Mouse (Mus musculus) heart, embryonic 15.5 days (tissue): ENCODE results near the gene Ppp1r9a. TPM values are rescaled to one million over a fixed set of nuclear protein-coding genes. Genes with fewer than 3 reads are reported as not detected.

Experiments used
- ATAC-seq: fragments of 200-750 bp; cut with Nextera tagmentation; replicated peaks from 2 replicates; pipeline ENCODE4 v1.8.0; 2017; ENCODE audit warnings: low read depth, moderate TSS enrichment; ENCODE audit not compliant: insufficient number of reproducible peaks, insufficient read depth, low FRiP score
- H3K27ac ChIP-seq: fragments of 300-500 bp; sonication (generic); 2 replicates; pipeline ENCODE4 v1.5.1; 2015; ENCODE audit warnings: mild to moderate bottlenecking, inconsistent platforms
- H3K27me3 ChIP-seq: fragments of 300-500 bp; sonication (generic); 2 replicates; pipeline ENCODE4 v1.6.1; 2015; ENCODE audit warnings: inconsistent platforms
- H3K36me3 ChIP-seq: fragments of 300-500 bp; sonication (generic); 2 replicates; pipeline ENCODE4 v1.6.1; 2015; ENCODE audit warnings: mild to moderate bottlenecking, inconsistent platforms
- H3K4me1 ChIP-seq: fragments of 300-500 bp; sonication (generic); replicated peaks from 2 replicates; pipeline ENCODE4 v1.6.1; 2015; ENCODE audit warnings: inconsistent platforms
- H3K4me2 ChIP-seq: fragments of 300-500 bp; sonication (generic); 2 replicates; pipeline ENCODE4 v1.6.1; 2015; ENCODE audit warnings: inconsistent platforms, mild to moderate bottlenecking, moderate library complexity
- H3K4me3 ChIP-seq: fragments of 300-500 bp; sonication (generic); 2 replicates; pipeline ENCODE4 v1.5.1; 2015; ENCODE audit warnings: mild to moderate bottlenecking, inconsistent platforms
- H3K9ac ChIP-seq: fragments of 300-500 bp; sonication (generic); 2 replicates; pipeline ENCODE4 v1.6.1; 2015; ENCODE audit warnings: mild to moderate bottlenecking, inconsistent platforms
- H3K9me3 ChIP-seq: fragments of 300-500 bp; sonication (generic); replicated peaks from 2 replicates; pipeline ENCODE4 v1.6.1; 2016; ENCODE audit warnings: inconsistent platforms
- WGBS: fragments of 180-500 bp; shearing (Covaris S2); methylation state at CpG from one replicate; pipeline ENCODE4 v1.1.7; 2015; ENCODE audit warnings: mixed read lengths; 5-methylcytosine and 5-hydroxymethylcytosine counted together
- polyA plus RNA-seq: library from polyadenylated mRNA; unstranded; fragments of >200 nt; fragmentation: Nextera tagmentation; extraction: Ambion mirVana; gene quantifications from 2 replicates; pipeline ENCODE4 v1.2.1, GENCODE M21; 2015

Gene Ppp1r9a
- polyA plus RNA-seq, 1 experiment from 2014 or later = 13.5 TPM

GRCm38 (mm10) chr6:5091873-5092272 is 189.2 kb downstream of the Ppp1r9a start:
- 77% methylated on average over 7 of the region's 7 CpGs for WGBS
- no peak for ATAC-seq
- H3K4me1 ChIP-seq = peaks cover 6% of the 10 kb centered on the region; the same call in 1 of the 2 replicates

GRCm38 (mm10) chr6:5092795-5093194 is 190.1 kb downstream of the Ppp1r9a start:
- Histone ChIP-seq H3K4me3 (no peak overlapping the region), H3K27me3 (no peaks in the 10 kb centered on the region), H3K9ac (no peak overlapping the region), H3K27ac (peak overlapping the region; percentile 57), H3K4me2 (no peak overlapping the region), H3K4me1 (peaks cover 6% of the 10 kb centered on the region; the same call in 1 of the 2 replicates), H3K36me3 (no peaks in the 10 kb centered on the region), H3K9me3 (no peaks in the 10 kb centered on the region)
- ATAC-seq = no peak
- WGBS = 81% methylated on average over 4 of the region's 4 CpGs

More at GRCm38 (mm10) chr6:5091873-5092272, 189.2 kb downstream of the Ppp1r9a start:
- no peak overlapping the region for H3K4me2 ChIP-seq
- H3K27ac ChIP-seq = no peak overlapping the region
- H3K9me3 ChIP-seq = no peaks in the 10 kb centered on the region
- H3K36me3 ChIP-seq = no peaks in the 10 kb centered on the region
- H3K4me3 ChIP-seq = no peak overlapping the region
- no peaks in the 10 kb centered on the region for H3K27me3 ChIP-seq
- H3K9ac ChIP-seq = no peak overlapping the region

- Histone ChIP-seq H3K4me3 (no peak overlapping the region), H3K36me3 (no peaks in the 10 kb centered on the region), H3K27ac (peak overlapping the region; percentile 57), H3K27me3 (no peaks in the 10 kb centered on the region), H3K9me3 (no peaks in the 10 kb centered on the region), H3K4me2 (no peak overlapping the region), H3K4me1 (peaks cover 6% of the 10 kb centered on the region; the same call in 1 of the 2 replicates), H3K9ac (no peak overlapping the region)
- WGBS = 14% methylated on average over 4 of the region's 4 CpGs
- peak; percentile 67 for ATAC-seq
Observed at GRCm38 (mm10) chr6:5093516-5093915, 190.8 kb downstream of the Ppp1r9a start.

- Histone ChIP-seq H3K27ac (no peak overlapping the region), H3K9ac (no peak overlapping the region), H3K36me3 (no peaks in the 10 kb centered on the region), H3K27me3 (no peaks in the 10 kb centered on the region), H3K4me2 (no peak overlapping the region), H3K4me1 (peaks cover 6% of the 10 kb centered on the region; the same call in 1 of the 2 replicates), H3K4me3 (no peak overlapping the region), H3K9me3 (no peaks in the 10 kb centered on the region)
- WGBS = 75% methylated on average over 9 of the region's 9 CpGs
- ATAC-seq = no peak
Observed at GRCm38 (mm10) chr6:5095365-5095973, 192.8 kb downstream of the Ppp1r9a start.

GRCm38 (mm10) chr6:5097309-5097708 is 194.6 kb downstream of the Ppp1r9a start:
- H3K9ac ChIP-seq = no peak overlapping the region
- H3K27ac ChIP-seq = no peak overlapping the region
- no peak overlapping the region for H3K4me3 ChIP-seq
- no peaks in the 10 kb centered on the region for H3K9me3 ChIP-seq
- no peaks in the 10 kb centered on the region for H3K36me3 ChIP-seq
- H3K4me1 ChIP-seq = peaks cover 6% of the 10 kb centered on the region; the same call in 1 of the 2 replicates
- H3K27me3 ChIP-seq = no peaks in the 10 kb centered on the region
- H3K4me2 ChIP-seq = no peak overlapping the region
- no peak for ATAC-seq
- 84% methylated on average over 3 of the region's 3 CpGs for WGBS

GRCm38 (mm10) chr6:5099282-5099681 is 196.6 kb downstream of the Ppp1r9a start:
- Histone ChIP-seq H3K4me1 (peaks cover 10% of the 10 kb centered on the region), H3K9me3 (no peaks in the 10 kb centered on the region), H3K27ac (no peak overlapping the region), H3K27me3 (no peaks in the 10 kb centered on the region), H3K36me3 (no peaks in the 10 kb centered on the region), H3K4me3 (no peak overlapping the region), H3K4me2 (no peak overlapping the region), H3K9ac (no peak overlapping the region)
- 54% methylated on average over 5 of the region's 5 CpGs for WGBS
- ATAC-seq = no peak

GRCm38 (mm10) chr6:5099842-5100241 is 197.1 kb downstream of the Ppp1r9a start:
- Histone ChIP-seq H3K36me3 (no peaks in the 10 kb centered on the region), H3K9ac (no peak overlapping the region), H3K27me3 (no peaks in the 10 kb centered on the region), H3K9me3 (no peaks in the 10 kb centered on the region), H3K4me3 (no peak overlapping the region), H3K27ac (no peak overlapping the region), H3K4me2 (no peak overlapping the region), H3K4me1 (peaks cover 10% of the 10 kb centered on the region)
- 69% methylated on average over 8 of the region's 8 CpGs for WGBS
- ATAC-seq = no peak

GRCm38 (mm10) chr6:5100347-5100746 is 197.6 kb downstream of the Ppp1r9a start:
- peaks cover 10% of the 10 kb centered on the region for H3K4me1 ChIP-seq
- no peak for ATAC-seq
- no peak overlapping the region for H3K27ac ChIP-seq
- no peak overlapping the region for H3K9ac ChIP-seq
- 83% methylated on average over 10 of the region's 10 CpGs for WGBS
- H3K36me3 ChIP-seq = no peaks in the 10 kb centered on the region
- H3K27me3 ChIP-seq = no peaks in the 10 kb centered on the region
- H3K4me3 ChIP-seq = no peak overlapping the region
- H3K4me2 ChIP-seq = no peak overlapping the region
- H3K9me3 ChIP-seq = no peaks in the 10 kb centered on the region

- H3K9ac ChIP-seq = no peak overlapping the region
- WGBS = 24% methylated on average over 2 of the region's 2 CpGs
- H3K27me3 ChIP-seq = no peaks in the 10 kb centered on the region
- H3K9me3 ChIP-seq = no peaks in the 10 kb centered on the region
- no peak; the same call in 1 of the 2 replicates for ATAC-seq
- H3K4me1 ChIP-seq = peaks cover 10% of the 10 kb centered on the region
- H3K4me3 ChIP-seq = no peak overlapping the region
- H3K36me3 ChIP-seq = no peaks in the 10 kb centered on the region
- no peak overlapping the region for H3K4me2 ChIP-seq
- no peak overlapping the region for H3K27ac ChIP-seq
Observed at GRCm38 (mm10) chr6:5102741-5103140, 200.0 kb downstream of the Ppp1r9a start.

- no peak overlapping the region for H3K9ac ChIP-seq
- H3K27ac ChIP-seq = no peak overlapping the region
- no peaks in the 10 kb centered on the region for H3K27me3 ChIP-seq
- H3K4me3 ChIP-seq = no peak overlapping the region
- H3K4me2 ChIP-seq = no peak overlapping the region
- H3K4me1 ChIP-seq = peaks cover 10% of the 10 kb centered on the region
- H3K9me3 ChIP-seq = no peaks in the 10 kb centered on the region
- WGBS = 9% methylated on average over 6 of the region's 6 CpGs
- no peaks in the 10 kb centered on the region for H3K36me3 ChIP-seq
- ATAC-seq = peak; percentile 55
Observed at GRCm38 (mm10) chr6:5103769-5104168, 201.1 kb downstream of the Ppp1r9a start.

GRCm38 (mm10) chr6:5104238-5104637 is 201.5 kb downstream of the Ppp1r9a start:
- Histone ChIP-seq H3K4me1 (peaks cover 10% of the 10 kb centered on the region), H3K36me3 (no peaks in the 10 kb centered on the region), H3K27ac (no peak overlapping the region), H3K9me3 (no peaks in the 10 kb centered on the region), H3K27me3 (no peaks in the 10 kb centered on the region), H3K4me3 (no peak overlapping the region), H3K9ac (no peak overlapping the region), H3K4me2 (no peak overlapping the region)
- no peak for ATAC-seq
- 84% methylated on average over 7 of the region's 7 CpGs for WGBS

GRCm38 (mm10) chr6:5108494-5108893 is 205.8 kb downstream of the Ppp1r9a start:
- H3K36me3 ChIP-seq = no peaks in the 10 kb centered on the region
- H3K9ac ChIP-seq = no peak overlapping the region
- H3K4me1 ChIP-seq = peaks cover 15% of the 10 kb centered on the region
- no peak overlapping the region for H3K4me3 ChIP-seq
- H3K4me2 ChIP-seq = no peak overlapping the region
- H3K9me3 ChIP-seq = no peaks in the 10 kb centered on the region
- no peak overlapping the region; the same call in 1 of the 2 replicates for H3K27ac ChIP-seq
- WGBS = 65% methylated on average over 3 of the region's 3 CpGs
- ATAC-seq = no peak
- no peaks in the 10 kb centered on the region for H3K27me3 ChIP-seq
